Mouse (Mus musculus) cerebellum, postnatal 36 days (tissue): ENCODE measurements around the gene Mbd4.
A peak's percentile ranks its signal among the peaks of the same experiment; 100 is the strongest.

ENCODE experiments used
- DNase-seq, 2 experiments: peaks; one replicate each; pipeline ENCODE4 v3.0.0; 2021 to 2022; ENCODE audit warnings: mixed read lengths in 2 of 2

The Mbd4 gene

GRCm38 (mm10) chr6:115808488-115809231, 44.5 kb downstream of the Mbd4 start, which contains the start of gene Rpl32:
Gene Rpl32, minus strand, starts transcription at chr6:115808747.
- peak; percentile 85 to 90 for DNase-seq

- DNase-seq: no peak
Measured at GRCm38 (mm10) chr6:115808196-115808487, 45.0 kb downstream of the Mbd4 start.

GRCm38 (mm10) chr6:115807464-115808195, 45.5 kb downstream of the Mbd4 start:
- no peak for DNase-seq

GRCm38 (mm10) chr6:115804432-115805192, 48.6 kb downstream of the Mbd4 start:
- no peak for DNase-seq

- peak; percentile 73 to 80 for DNase-seq
Measured at GRCm38 (mm10) chr6:115803541-115804382, 49.4 kb downstream of the Mbd4 start.

GRCm38 (mm10) chr6:115801811-115802210, 51.4 kb downstream of the Mbd4 start:
- no peak for DNase-seq

- peak in 1 of 2 experiments; percentile 71 for DNase-seq
Measured at GRCm38 (mm10) chr6:115792691-115793215, 60.4 kb downstream of the Mbd4 start.

GRCm38 (mm10) chr6:115791842-115792686, 61.1 kb downstream of the Mbd4 start:
- peak; percentile 66 to 71 for DNase-seq

GRCm38 (mm10) chr6:115791016-115791415, 62.2 kb downstream of the Mbd4 start:
- DNase-seq: peak in 1 of 2 experiments; percentile 26
